ENCODE assay signal across 8 mouse cellular contexts in genomic region chr7:116031718-116032595, GRCm38 (mm10). TPM values are rescaled to one million over a fixed set of nuclear protein-coding genes. Genes with fewer than 3 reads are reported as not detected.
A peak's percentile ranks its signal among the peaks of the same experiment; 100 is the strongest.
DNase-seq lines count a peak whose midpoint lies in the region; ATAC-seq and TF ChIP-seq lines count a peak whose summit lies in the region.

No protein-coding gene starts in this region.

- WGBS in bone marrow, adult 2 months, result under 1% methylated on average over 65 of the region's 65 CpGs
- under 1% methylated on average over 65 of the region's 65 CpGs for WGBS in forebrain, embryonic 11.5 days
- WGBS in heart, postnatal 0 days, result under 1% methylated on average over 65 of the region's 65 CpGs

- no peak for TF ChIP-seq EP300 in ES-Bruce4 (IDR thresholded peaks at IDR 0.05; ENCODE audit: insufficient read depth, low read depth, low read length)
- TF ChIP-seq EP300 in heart, postnatal 0 days (IDR thresholded peaks at IDR 0.05; ENCODE audit: low read depth), result no peak

- peak overlapping the region; percentile 42 for H3K4me3 ChIP-seq in ES-Bruce4 (ENCODE audit: low read depth, low read length)
- H3K4me3 ChIP-seq in bone marrow, adult 2 months (replicated peaks; ENCODE audit: control insufficient read depth, low read depth, low read length), result peak overlapping the region; percentile 43
- peak overlapping the region; percentile 55 for H3K4me3 ChIP-seq in forebrain, embryonic 11.5 days (ENCODE audit: low read depth, low read length)
- peak overlapping the region; percentile 69 for H3K4me3 ChIP-seq in heart, postnatal 0 days (ENCODE audit: low read depth, low read length)

- peaks cover 40% of the 10 kb centered on the region for H3K27me3 ChIP-seq in ES-Bruce4 (ENCODE audit: control insufficient read depth, insufficient read depth, low read length, poor library complexity, severe bottlenecking)
- H3K27me3 ChIP-seq in forebrain, embryonic 11.5 days (ENCODE audit: control insufficient read depth, insufficient read depth, low read length), result 0 out of 2 replicates have a peak, but pooled peaks cover 3% of the 10 kb centered on the region
- H3K27me3 ChIP-seq in heart, postnatal 0 days (ENCODE audit: control insufficient read depth, insufficient read depth, low read length), result peaks cover 12% of the 10 kb centered on the region

- no peaks in the 10 kb centered on the region for H3K9me3 ChIP-seq in ES-Bruce4 (replicated peaks; ENCODE audit: control insufficient read depth, insufficient read depth, low read length, poor library complexity, severe bottlenecking)
- H3K9me3 ChIP-seq in forebrain, embryonic 11.5 days (ENCODE audit: control insufficient read depth, low read length), result no peaks in the 10 kb centered on the region
- no peaks in the 10 kb centered on the region for H3K9me3 ChIP-seq in heart, postnatal 0 days (replicated peaks; ENCODE audit: control insufficient read depth, low read length)

- no peaks in the 10 kb centered on the region for H3K4me1 ChIP-seq in ES-Bruce4 (ENCODE audit: control insufficient read depth, insufficient read depth, low read length)
- H3K4me1 ChIP-seq in bone marrow, adult 2 months (ENCODE audit: control insufficient read depth, insufficient read depth, low read length), result no peaks in the 10 kb centered on the region
- H3K4me1 ChIP-seq in forebrain, embryonic 11.5 days (replicated peaks; ENCODE audit: control insufficient read depth, insufficient read depth, low read length), result peaks cover 10% of the 10 kb centered on the region; the same call in 1 of the 2 replicates
- no peaks in the 10 kb centered on the region for H3K4me1 ChIP-seq in heart, postnatal 0 days (ENCODE audit: control insufficient read depth, insufficient read depth)

- no peak for TF ChIP-seq CTCF in ES-Bruce4 (IDR thresholded peaks at IDR 0.05; ENCODE audit: low read depth, low read length)
- TF ChIP-seq CTCF in bone marrow, adult 2 months (IDR thresholded peaks at IDR 0.05; ENCODE audit: control insufficient read depth, insufficient read depth, low read length), result no peak
- TF ChIP-seq CTCF in heart, postnatal 0 days (IDR thresholded peaks at IDR 0.05; ENCODE audit: low read depth), result no peak

- no peaks in the 10 kb centered on the region for H3K36me3 ChIP-seq in ES-Bruce4 (ENCODE audit: control insufficient read depth, insufficient read depth, low read length, poor library complexity, severe bottlenecking)
- no peaks in the 10 kb centered on the region for H3K36me3 ChIP-seq in forebrain, embryonic 11.5 days (ENCODE audit: control insufficient read depth, insufficient read depth, low read length)
- no peaks in the 10 kb centered on the region for H3K36me3 ChIP-seq in heart, postnatal 0 days (replicated peaks; ENCODE audit: control insufficient read depth, insufficient read depth, low read length)

- DNase-seq in forebrain, embryonic 11.5 days (ENCODE audit: low spot score), result peak; percentile 80
- peak; percentile 61 for DNase-seq in heart, postnatal 0 days (ENCODE audit: low spot score)
- peak; percentile 79 for DNase-seq in kidney, postnatal 14 days
- peak; percentile 74 to 80 for DNase-seq in lung, postnatal 4 days
- peak; percentile 36 for DNase-seq in right cerebral cortex, postnatal 4 days
- DNase-seq in left cerebral cortex, adult 18-20 months (ENCODE audit: low spot score in 2 of 2), result no peak

- peak overlapping the region; percentile 100 for H3K4me2 ChIP-seq in forebrain, embryonic 11.5 days (ENCODE audit: low read depth, low read length, severe bottlenecking)
- H3K4me2 ChIP-seq in heart, postnatal 0 days (ENCODE audit: low read depth, low read length), result peak overlapping the region; percentile 83

- no peak for TF ChIP-seq POLR2A in ES-Bruce4 (IDR thresholded peaks at IDR 0.05; ENCODE audit: insufficient read depth, low read length)
- TF ChIP-seq POLR2A in bone marrow, adult 2 months (IDR thresholded peaks at IDR 0.05; ENCODE audit: borderline replicate concordance, control insufficient read depth, low read depth, low read length), result peak; percentile 40; the same call in 1 of the 2 replicates

- no peak overlapping the region for H3K27ac ChIP-seq in ES-Bruce4 (ENCODE audit: insufficient read depth, low read length)
- H3K27ac ChIP-seq in bone marrow, adult 2 months (ENCODE audit: control insufficient read depth, insufficient read depth, low read depth, low read length, poor library complexity), result peak overlapping the region; percentile 0; the same call in 1 of the 2 replicates
- H3K27ac ChIP-seq in forebrain, embryonic 11.5 days (ENCODE audit: low read depth, low read length), result peak overlapping the region; percentile 96
- peak overlapping the region; percentile 95 for H3K27ac ChIP-seq in heart, postnatal 0 days (ENCODE audit: low read depth)

- peak overlapping the region; percentile 33 for H3K9ac ChIP-seq in ES-Bruce4 (ENCODE audit: low read depth, poor library complexity, severe bottlenecking)
- H3K9ac ChIP-seq in forebrain, embryonic 11.5 days (ENCODE audit: low read length), result peak overlapping the region; percentile 98
- H3K9ac ChIP-seq in heart, postnatal 0 days (replicated peaks; ENCODE audit: low read depth, low read length), result peak overlapping the region; percentile 82

- ATAC-seq in forebrain, embryonic 11.5 days (replicated peaks; ENCODE audit: low FRiP score), result peak; percentile 22; the same call in 1 of the 2 replicates
- peak; percentile 18 for ATAC-seq in heart, postnatal 0 days (ENCODE audit: insufficient read depth, low read depth)

RNA-seq across cellular contexts. Expression of gene Sox6, which starts 6.6 kb away (rescaled TPM):
- 0.88 and 1.4 TPM in 2 replicates for polyA plus RNA-seq in ES-Bruce4 (2011; ENCODE audit: insufficient read depth, insufficient read length, low read depth, missing spikeins)
- polyA plus RNA-seq in bone marrow, adult 2 months (2011; ENCODE audit: insufficient read depth, insufficient read length, low replicate concordance, missing spikeins), result 33.0 and 38.0 TPM in 2 replicates
- 127 and 154 TPM in 2 replicates for polyA plus RNA-seq in forebrain, embryonic 11.5 days (2014; fragmentation: Nextera tagmentation; extraction: Ambion mirVana)
- total RNA-seq in heart, postnatal 0 days (2014; rRNA removed; ENCODE audit: low replicate concordance), result 30.8 and 68.5 TPM in 2 replicates
- polyA plus RNA-seq in heart, postnatal 0 days (2015; fragmentation: Nextera tagmentation; extraction: Ambion mirVana), result 23.4 and 25.4 TPM in 2 replicates
- total RNA-seq in left cerebral cortex, adult 18-20 months (2021), result 10 to 100 TPM; 25.9 to 34.4 TPM

RNA-seq across cellular contexts. Expression of gene 1110004F10Rik, which starts 7.2 kb away (rescaled TPM):
- polyA plus RNA-seq in ES-Bruce4 (2011; ENCODE audit: insufficient read depth, insufficient read length, low read depth, missing spikeins), result 119 and 144 TPM in 2 replicates
- polyA plus RNA-seq in bone marrow, adult 2 months (2011; ENCODE audit: insufficient read depth, insufficient read length, low replicate concordance, missing spikeins), result 48.4 and 61.8 TPM in 2 replicates
- 358 and 366 TPM in 2 replicates for polyA plus RNA-seq in forebrain, embryonic 11.5 days (2014; fragmentation: Nextera tagmentation; extraction: Ambion mirVana)
- 66.5 and 87.7 TPM in 2 replicates for total RNA-seq in heart, postnatal 0 days (2014; rRNA removed; ENCODE audit: low replicate concordance)
- polyA plus RNA-seq in heart, postnatal 0 days (2015; fragmentation: Nextera tagmentation; extraction: Ambion mirVana), result 150 and 152 TPM in 2 replicates
- 100 to 1,000 TPM in 1 of 2 experiments, 10 to 100 TPM in 1; 93.8 to 103 TPM for total RNA-seq in left cerebral cortex, adult 18-20 months (2021)

RNA-seq across cellular contexts. Expression of gene Gm4353, which starts 52.5 kb away (rescaled TPM):
- 2.1 TPM in 1 of 2 replicates, not detected in the other for polyA plus RNA-seq in ES-Bruce4 (2011; ENCODE audit: insufficient read depth, insufficient read length, low read depth, missing spikeins)
- polyA plus RNA-seq in bone marrow, adult 2 months (2011; ENCODE audit: insufficient read depth, insufficient read length, low replicate concordance, missing spikeins), result not detected in 2 replicates
- 0.56 and 0.91 TPM in 2 replicates for polyA plus RNA-seq in forebrain, embryonic 11.5 days (2014; fragmentation: Nextera tagmentation; extraction: Ambion mirVana)
- total RNA-seq in heart, postnatal 0 days (2014; rRNA removed; ENCODE audit: low replicate concordance), result 0.12 and 0.19 TPM in 2 replicates
- 0.16 and 0.25 TPM in 2 replicates for polyA plus RNA-seq in heart, postnatal 0 days (2015; fragmentation: Nextera tagmentation; extraction: Ambion mirVana)
- 1 to 10 TPM; 2.9 to 3.8 TPM for total RNA-seq in left cerebral cortex, adult 18-20 months (2021)

Comparison
In these comparisons a context has a peak if more than half of its experiments do, and no peak if none do; other contexts are left out.
1. H3K9ac ChIP-seq: peak in every context shown above with its lines; median percentile 98 in forebrain, embryonic 11.5 days; 82 in heart, postnatal 0 days; 33 in ES-Bruce4.
2. DNase-seq: peak in forebrain, embryonic 11.5 days (single experiment), heart, postnatal 0 days (single experiment), kidney, postnatal 14 days (single experiment), lung, postnatal 4 days (2 of 2) and right cerebral cortex, postnatal 4 days (single experiment); none in left cerebral cortex, adult 18-20 months (0 of 2).
3. RNA of gene Sox6, which starts 6.6 kb away (polyA plus RNA-seq): 127 to 154 TPM in forebrain, embryonic 11.5 days, 33.0 to 38.0 TPM in bone marrow, adult 2 months and 23.4 to 25.4 TPM in heart, postnatal 0 days; 0.88 to 1.4 TPM in ES-Bruce4; every median in the first group is over 10 times any median in the second.
4. Peak in every context shown above with its lines, with median percentiles within 50 percentile points of each other: H3K4me3 ChIP-seq.